Mouse (Mus musculus): ENCODE measurements around the gene Nradd.

DNA sequence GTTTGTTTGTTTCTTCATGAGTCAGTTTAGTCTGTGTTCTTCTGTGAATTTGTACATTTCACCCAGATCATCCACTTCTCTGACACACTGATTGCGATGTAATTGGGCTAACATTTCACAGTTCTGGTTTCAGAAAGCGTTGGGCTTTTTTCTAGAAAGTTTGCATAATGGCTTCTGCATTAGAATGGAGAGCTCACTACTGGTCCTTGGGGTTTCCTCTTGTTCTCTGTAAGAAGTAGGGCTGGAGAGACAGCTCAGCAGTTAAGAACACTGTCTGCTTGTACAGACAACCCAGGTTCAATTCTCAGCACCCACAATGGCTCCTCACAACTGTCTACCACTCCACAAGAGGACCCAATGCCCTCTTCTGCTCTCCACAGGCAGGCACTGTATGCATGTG lies 36.0 kb upstream of the Nradd start:
- no peak for TF ChIP-seq CTCF (IDR thresholded peaks at IDR 0.05)
- TF ChIP-seq POLR2A (IDR thresholded peaks at IDR 0.05; ENCODE audit: insufficient read depth, low read depth, low read length), result no peak
- no peak for TF ChIP-seq EP300 (IDR thresholded peaks at IDR 0.05; ENCODE audit: insufficient read depth, low read depth, low read length)

All from heart, adult 2 months (tissue).